10 mouse cellular contexts compared by ENCODE assay signal in genomic region chr7:49451240-49451639, GRCm38 (mm10).
DNase-seq lines count a peak whose midpoint lies in the region; ATAC-seq and TF ChIP-seq lines count a peak whose summit lies in the region.
"Had no signal": no experiment of that assay in that cellular context is flagged by ENCODE, and none has a peak within 500 bp of the region (broad histone marks: within the 10 kb centered on the region; RNA-seq: fewer than 3 reads in every experiment).

No protein-coding gene starts in this region.

- ATAC-seq in heart, embryonic 16.5 days (replicated peaks; ENCODE audit: extremely low read depth, insufficient read depth, low FRiP score), result no peak
- no peak for ATAC-seq in embryonic facial prominence, embryonic 11.5 days (replicated peaks; ENCODE audit: insufficient number of reproducible peaks, low FRiP score, low TSS enrichment, low read depth)
- ATAC-seq in liver, embryonic 13.5 days (ENCODE audit: low read depth), result no peak

- peaks cover 5% of the 10 kb centered on the region for H3K36me3 ChIP-seq in heart, embryonic 16.5 days (ENCODE audit: control insufficient read depth, insufficient read depth)
- no peaks in the 10 kb centered on the region for H3K36me3 ChIP-seq in C2C12 (ENCODE audit: control insufficient read depth, insufficient read depth)
- no peaks in the 10 kb centered on the region for H3K36me3 ChIP-seq in embryonic facial prominence, embryonic 11.5 days (replicated peaks; ENCODE audit: control insufficient read depth, insufficient read depth, low read depth, low read length)
- peaks cover 5% of the 10 kb centered on the region; the same call in 1 of the 2 replicates for H3K36me3 ChIP-seq in liver, embryonic 13.5 days
- H3K36me3 ChIP-seq: G1E had no signal

- no peak for TF ChIP-seq CTCF in C2C12 (IDR thresholded peaks at IDR 0.05; ENCODE audit: control insufficient read depth, insufficient read depth, insufficient read length)

- H3K79me3 ChIP-seq in C2C12 (ENCODE audit: low read depth), result no peaks in the 10 kb centered on the region

- 0 out of 2 replicates have a peak overlapping the region, but pooled peaks have one; percentile 36 for H3K4me2 ChIP-seq in heart, embryonic 16.5 days (ENCODE audit: low read depth, low read length)
- H3K4me2 ChIP-seq in embryonic facial prominence, embryonic 11.5 days (ENCODE audit: low read depth, low read length), result no peak overlapping the region
- peak overlapping the region; percentile 38 for H3K4me2 ChIP-seq in liver, embryonic 13.5 days

- H3ac ChIP-seq in C2C12 (ENCODE audit: control insufficient read depth, insufficient read length, low read depth), result no peak overlapping the region

- no peaks in the 10 kb centered on the region for H3K9me3 ChIP-seq in heart, embryonic 16.5 days (replicated peaks; ENCODE audit: control insufficient read depth, low read length)
- no peaks in the 10 kb centered on the region for H3K9me3 ChIP-seq in embryonic facial prominence, embryonic 11.5 days (replicated peaks; ENCODE audit: control insufficient read depth, low read length)
- no peaks in the 10 kb centered on the region for H3K9me3 ChIP-seq in liver, embryonic 13.5 days (replicated peaks)

- H3K27ac ChIP-seq in heart, embryonic 16.5 days (ENCODE audit: low read length), result no peak overlapping the region
- H3K27ac ChIP-seq in embryonic facial prominence, embryonic 11.5 days (replicated peaks; ENCODE audit: low read depth, low read length), result peak overlapping the region; percentile 56; the same call in 1 of the 2 replicates
- no peak overlapping the region; the same call in 1 of the 2 replicates for H3K27ac ChIP-seq in liver, embryonic 13.5 days

- no peaks in the 10 kb centered on the region for H3K27me3 ChIP-seq in heart, embryonic 16.5 days (ENCODE audit: control insufficient read depth, insufficient read depth, low read length)
- no peaks in the 10 kb centered on the region for H3K27me3 ChIP-seq in C2C12 (ENCODE audit: control insufficient read depth, insufficient read depth, insufficient read length)
- 0 out of 2 replicates have a peak, but pooled peaks cover 3% of the 10 kb centered on the region for H3K27me3 ChIP-seq in embryonic facial prominence, embryonic 11.5 days (ENCODE audit: control insufficient read depth, insufficient read depth, low read length)
- H3K27me3 ChIP-seq in liver, embryonic 13.5 days, result 0 out of 2 replicates have a peak, but pooled peaks cover 2% of the 10 kb centered on the region

- H3K9ac ChIP-seq in heart, embryonic 16.5 days (ENCODE audit: low read length), result no peak overlapping the region
- H3K9ac ChIP-seq in embryonic facial prominence, embryonic 11.5 days (replicated peaks; ENCODE audit: low read length), result no peak overlapping the region
- H3K9ac ChIP-seq in liver, embryonic 13.5 days, result no peak overlapping the region
- H3K9ac ChIP-seq: forebrain, postnatal 0 days had no signal

- 79% methylated on average over 10 of the region's 10 CpGs for WGBS in heart, embryonic 16.5 days
- WGBS in embryonic facial prominence, embryonic 11.5 days, result 85% methylated on average over 10 of the region's 10 CpGs
- 49% methylated on average over 10 of the region's 10 CpGs for WGBS in liver, embryonic 13.5 days (ENCODE audit: insufficient replicate concordance)

- intact Hi-C loops in heart, postnatal 25 days (cut with DNase I), result no loop called here

- H3K4me3 ChIP-seq in heart, embryonic 16.5 days (ENCODE audit: low read length), result no peak overlapping the region
- no peak overlapping the region for H3K4me3 ChIP-seq in C2C12 (ENCODE audit: insufficient read depth, poor library complexity, severe bottlenecking)
- no peak overlapping the region for H3K4me3 ChIP-seq in embryonic facial prominence, embryonic 11.5 days (ENCODE audit: low read depth, low read length)
- H3K4me3 ChIP-seq in liver, embryonic 13.5 days (replicated peaks), result 0 out of 2 replicates have a peak overlapping the region, but pooled peaks have one; percentile 6

- DNase-seq in heart, postnatal 25 days (ENCODE audit: low spot score), result no peak
- DNase-seq in embryonic facial prominence, embryonic 11.5 days (ENCODE audit: low spot score), result no peak
- no peak for DNase-seq in liver, embryonic 13.5 days
- no peak for DNase-seq in gastrocnemius, postnatal 4 days (ENCODE audit: low spot score in 2 of 2)
- DNase-seq in spleen, postnatal 36 days (ENCODE audit: low spot score in 2 of 2), result no peak
- no peak for DNase-seq in adrenal gland, postnatal 10 days
- DNase-seq: forebrain, postnatal 0 days had no signal

- H3K4me1 ChIP-seq in heart, embryonic 16.5 days (ENCODE audit: control insufficient read depth, insufficient read depth, low read length), result peaks cover 4% of the 10 kb centered on the region
- H3K4me1 ChIP-seq in embryonic facial prominence, embryonic 11.5 days (ENCODE audit: control insufficient read depth, insufficient read depth, low read length), result peaks cover 3% of the 10 kb centered on the region
- H3K4me1 ChIP-seq in liver, embryonic 13.5 days (replicated peaks), result peaks cover 9% of the 10 kb centered on the region

- H3K79me2 ChIP-seq in C2C12 (ENCODE audit: control insufficient read depth, insufficient read depth), result no peaks in the 10 kb centered on the region

TF ChIP-seq in C2C12, 6 proteins besides CTCF, POLR2A, EP300 and RAD21:
- no peak for TF ChIP-seq MYOD1 (IDR thresholded peaks at IDR 0.05; ENCODE audit: control insufficient read depth, insufficient read length, low read depth)
- TF ChIP-seq CEBPB (IDR thresholded peaks at IDR 0.05; ENCODE audit: low read depth), result peak; percentile 50
TF ChIP-seq in C2C12: peak in this region for 1.
